In genomic region chr11:96901332-96901731, GRCm38 (mm10) we compare ENCODE assay signal across 23 mouse cellular contexts. TPM values are rescaled to one million over a fixed set of nuclear protein-coding genes. Genes with fewer than 3 reads are reported as not detected.
DNase-seq lines count a peak whose midpoint lies in the region; ATAC-seq and TF ChIP-seq lines count a peak whose summit lies in the region.
"Had no signal": no experiment of that assay in that cellular context is flagged by ENCODE, and none has a peak within 500 bp of the region (broad histone marks: within the 10 kb centered on the region; RNA-seq: fewer than 3 reads in every experiment).

No protein-coding gene starts in this region.

- DNase-seq in hindbrain, embryonic 10.5 days (ENCODE audit: low spot score), result no peak
- DNase-seq in hindbrain, postnatal 0 days (ENCODE audit: low spot score), result no peak
- DNase-seq in embryonic facial prominence, embryonic 10.5 days (ENCODE audit: low spot score), result no peak
- no peak for DNase-seq in spleen, adult 12 weeks (ENCODE audit: low spot score)
- DNase-seq: adrenal gland, postnatal 14 days; cerebellum, adult 11-12 months; cerebellum, postnatal 25 days; gastrocnemius, postnatal 10 days; heart, adult 2 months; layer of hippocampus, postnatal 36 days; right cerebral cortex, postnatal 14 days; thymus, adult 2 months had no signal

- no peak for ATAC-seq in hindbrain, postnatal 0 days
- no peak for ATAC-seq in forebrain, embryonic 15.5 days (replicated peaks)
- ATAC-seq in midbrain, embryonic 13.5 days, result no peak
- no peak for ATAC-seq in erythroid progenitor cell, adult 5-6 weeks (replicated peaks; ENCODE audit: low FRiP score, poor library complexity, severe bottlenecking)
- ATAC-seq: intestine, postnatal 0 days had no signal

- H3K27me3 ChIP-seq in hindbrain, embryonic 10.5 days (ENCODE audit: insufficient read depth, poor library complexity, severe bottlenecking), result no peaks in the 10 kb centered on the region
- H3K27me3 ChIP-seq in hindbrain, postnatal 0 days (ENCODE audit: insufficient read depth, low read length), result no peaks in the 10 kb centered on the region
- H3K27me3 ChIP-seq in embryonic facial prominence, embryonic 10.5 days (replicated peaks; ENCODE audit: low read depth, poor library complexity, severe bottlenecking), result no peaks in the 10 kb centered on the region
- no peaks in the 10 kb centered on the region for H3K27me3 ChIP-seq in forebrain, embryonic 15.5 days
- no peaks in the 10 kb centered on the region for H3K27me3 ChIP-seq in midbrain, embryonic 13.5 days
- H3K27me3 ChIP-seq: heart, embryonic 15.5 days had no signal

- peak overlapping the region; percentile 28; the same call in 1 of the 2 replicates for H3K4me3 ChIP-seq in hindbrain, embryonic 10.5 days
- H3K4me3 ChIP-seq in hindbrain, postnatal 0 days (ENCODE audit: low read length), result no peak overlapping the region
- H3K4me3 ChIP-seq in embryonic facial prominence, embryonic 10.5 days, result peak overlapping the region; percentile 13; the same call in 1 of the 2 replicates
- no peak overlapping the region for H3K4me3 ChIP-seq in forebrain, embryonic 15.5 days
- H3K4me3 ChIP-seq in midbrain, embryonic 13.5 days (replicated peaks), result no peak overlapping the region
- H3K4me3 ChIP-seq: heart, adult 2 months; heart, embryonic 15.5 days; kidney, embryonic 15.5 days; liver, embryonic 15.5 days had no signal

- WGBS in hindbrain, embryonic 10.5 days, result 33% methylated on average over 9 of the region's 9 CpGs
- 48% methylated on average over 9 of the region's 9 CpGs for WGBS in hindbrain, postnatal 0 days
- WGBS in embryonic facial prominence, embryonic 10.5 days, result 72% methylated on average over 9 of the region's 9 CpGs
- WGBS in forebrain, embryonic 15.5 days, result 44% methylated on average over 9 of the region's 9 CpGs
- 44% methylated on average over 9 of the region's 9 CpGs for WGBS in midbrain, embryonic 13.5 days

- no peaks in the 10 kb centered on the region for H3K9me3 ChIP-seq in hindbrain, embryonic 10.5 days
- H3K9me3 ChIP-seq in hindbrain, postnatal 0 days (ENCODE audit: low read length), result no peaks in the 10 kb centered on the region
- no peaks in the 10 kb centered on the region for H3K9me3 ChIP-seq in embryonic facial prominence, embryonic 10.5 days
- no peaks in the 10 kb centered on the region for H3K9me3 ChIP-seq in forebrain, embryonic 15.5 days
- no peaks in the 10 kb centered on the region for H3K9me3 ChIP-seq in midbrain, embryonic 13.5 days
- H3K9me3 ChIP-seq: heart, embryonic 15.5 days; kidney, embryonic 15.5 days; liver, embryonic 15.5 days had no signal

- no peak for TF ChIP-seq CTCF in hindbrain, postnatal 0 days (IDR thresholded peaks at IDR 0.05; ENCODE audit: low read depth)

- peaks cover 6% of the 10 kb centered on the region; the same call in 1 of the 2 replicates for H3K36me3 ChIP-seq in hindbrain, embryonic 10.5 days
- H3K36me3 ChIP-seq in hindbrain, postnatal 0 days (ENCODE audit: insufficient read depth, low read length), result no peaks in the 10 kb centered on the region
- peaks cover 9% of the 10 kb centered on the region for H3K36me3 ChIP-seq in embryonic facial prominence, embryonic 10.5 days (replicated peaks)
- no peaks in the 10 kb centered on the region for H3K36me3 ChIP-seq in forebrain, embryonic 15.5 days
- H3K36me3 ChIP-seq in midbrain, embryonic 13.5 days, result no peaks in the 10 kb centered on the region
- H3K36me3 ChIP-seq: heart, embryonic 15.5 days; kidney, embryonic 15.5 days; liver, embryonic 15.5 days had no signal

- H3K4me1 ChIP-seq in hindbrain, embryonic 10.5 days (replicated peaks), result peaks cover 94% of the 10 kb centered on the region
- H3K4me1 ChIP-seq in hindbrain, postnatal 0 days (ENCODE audit: insufficient read depth, low read length), result peaks cover 17% of the 10 kb centered on the region
- peaks cover 91% of the 10 kb centered on the region for H3K4me1 ChIP-seq in embryonic facial prominence, embryonic 10.5 days
- H3K4me1 ChIP-seq in forebrain, embryonic 15.5 days, result peaks cover 70% of the 10 kb centered on the region
- peaks cover 88% of the 10 kb centered on the region for H3K4me1 ChIP-seq in midbrain, embryonic 13.5 days (replicated peaks)
- H3K4me1 ChIP-seq: liver, embryonic 15.5 days had no signal

- no peak overlapping the region for H3K9ac ChIP-seq in hindbrain, postnatal 0 days (replicated peaks; ENCODE audit: low read length)
- H3K9ac ChIP-seq in forebrain, embryonic 15.5 days (replicated peaks), result no peak overlapping the region
- H3K9ac ChIP-seq in midbrain, embryonic 13.5 days (replicated peaks), result no peak overlapping the region
- H3K9ac ChIP-seq: heart, embryonic 15.5 days; kidney, embryonic 15.5 days; liver, embryonic 15.5 days had no signal

- H3K4me2 ChIP-seq in hindbrain, postnatal 0 days (ENCODE audit: low read depth, low read length), result no peak overlapping the region
- no peak overlapping the region for H3K4me2 ChIP-seq in forebrain, embryonic 15.5 days (replicated peaks)
- no peak overlapping the region for H3K4me2 ChIP-seq in midbrain, embryonic 13.5 days (replicated peaks)
- H3K4me2 ChIP-seq: heart, embryonic 15.5 days; kidney, embryonic 15.5 days; liver, embryonic 15.5 days had no signal

- H3K27ac ChIP-seq in hindbrain, embryonic 10.5 days, result peak overlapping the region; percentile 93
- H3K27ac ChIP-seq in hindbrain, postnatal 0 days, result no peak overlapping the region
- peak overlapping the region; percentile 87 for H3K27ac ChIP-seq in embryonic facial prominence, embryonic 10.5 days (replicated peaks)
- peak overlapping the region; percentile 91 for H3K27ac ChIP-seq in forebrain, embryonic 15.5 days (replicated peaks)
- H3K27ac ChIP-seq in midbrain, embryonic 13.5 days, result peak overlapping the region; percentile 93
- H3K27ac ChIP-seq: heart, adult 2 months; heart, embryonic 15.5 days; kidney, embryonic 15.5 days; liver, embryonic 15.5 days; macrophage had no signal

RNA-seq across cellular contexts. Expression of gene Cdk5rap3, which starts 15.0 kb away (rescaled TPM):
- polyA plus RNA-seq in hindbrain, embryonic 10.5 days (2016; fragmentation: Nextera tagmentation; extraction: Ambion mirVana), result 112 and 124 TPM in 2 replicates
- total RNA-seq in hindbrain, postnatal 0 days (2014; rRNA removed), result 44.9 and 56.5 TPM in 2 replicates
- 77.1 and 87.8 TPM in 2 replicates for polyA plus RNA-seq in hindbrain, postnatal 0 days (2015; fragmentation: Nextera tagmentation; extraction: Ambion mirVana)
- polyA plus RNA-seq in embryonic facial prominence, embryonic 10.5 days (2016; fragmentation: Nextera tagmentation; extraction: Ambion mirVana), result 90.1 and 99.9 TPM in 2 replicates
- polyA plus RNA-seq in forebrain, embryonic 15.5 days (2015; fragmentation: Nextera tagmentation; extraction: Ambion mirVana), result 106 and 109 TPM in 2 replicates
- 103 and 104 TPM in 2 replicates for polyA plus RNA-seq in midbrain, embryonic 13.5 days (2015; fragmentation: Nextera tagmentation; extraction: Ambion mirVana)
- 7.9 and 9.6 TPM in 2 replicates for total RNA-seq in erythroid progenitor cell, adult 5-6 weeks (2015; ENCODE audit: low replicate concordance)
- 21.6 and 25.2 TPM in 2 replicates for total RNA-seq in erythroid progenitor cell, adult 5-6 weeks (2017; ENCODE audit: low replicate concordance)

RNA-seq across cellular contexts. Expression of gene Prr15l, which starts 26.6 kb away (rescaled TPM):
- 0.37 and 0.75 TPM in 2 replicates for polyA plus RNA-seq in hindbrain, embryonic 10.5 days (2016; fragmentation: Nextera tagmentation; extraction: Ambion mirVana)
- total RNA-seq in hindbrain, postnatal 0 days (2014; rRNA removed), result 0.10 and 0.75 TPM in 2 replicates
- 0.19 and 0.71 TPM in 2 replicates for polyA plus RNA-seq in hindbrain, postnatal 0 days (2015; fragmentation: Nextera tagmentation; extraction: Ambion mirVana)
- 1.1 and 2.3 TPM in 2 replicates for polyA plus RNA-seq in embryonic facial prominence, embryonic 10.5 days (2016; fragmentation: Nextera tagmentation; extraction: Ambion mirVana)
- polyA plus RNA-seq in forebrain, embryonic 15.5 days (2015; fragmentation: Nextera tagmentation; extraction: Ambion mirVana), result 0.17 TPM in 1 of 2 replicates, not detected in the other
- 0.10 TPM in 1 of 2 replicates, not detected in the other for polyA plus RNA-seq in midbrain, embryonic 13.5 days (2015; fragmentation: Nextera tagmentation; extraction: Ambion mirVana)
- not detected in 2 replicates for total RNA-seq in erythroid progenitor cell, adult 5-6 weeks (2015; ENCODE audit: low replicate concordance)
- 0.26 TPM in 1 of 2 replicates, not detected in the other for total RNA-seq in erythroid progenitor cell, adult 5-6 weeks (2017; ENCODE audit: low replicate concordance)
- total RNA-seq: gastrocnemius, postnatal 10 days; layer of hippocampus, postnatal 36 days; left cerebral cortex, postnatal 25 days; monocyte, adult 5-6 weeks had no signal
- polyA plus RNA-seq: macrophage had no signal

RNA-seq across cellular contexts. Expression of gene Pnpo, which starts 42.5 kb away (rescaled TPM):
- 31.4 and 36.4 TPM in 2 replicates for polyA plus RNA-seq in hindbrain, embryonic 10.5 days (2016; fragmentation: Nextera tagmentation; extraction: Ambion mirVana)
- total RNA-seq in hindbrain, postnatal 0 days (2014; rRNA removed), result 31.5 and 37.2 TPM in 2 replicates
- polyA plus RNA-seq in hindbrain, postnatal 0 days (2015; fragmentation: Nextera tagmentation; extraction: Ambion mirVana), result 37.3 and 38.3 TPM in 2 replicates
- polyA plus RNA-seq in embryonic facial prominence, embryonic 10.5 days (2016; fragmentation: Nextera tagmentation; extraction: Ambion mirVana), result 32.0 and 34.5 TPM in 2 replicates
- 20.7 and 21.5 TPM in 2 replicates for polyA plus RNA-seq in forebrain, embryonic 15.5 days (2015; fragmentation: Nextera tagmentation; extraction: Ambion mirVana)
- polyA plus RNA-seq in midbrain, embryonic 13.5 days (2015; fragmentation: Nextera tagmentation; extraction: Ambion mirVana), result 18.2 and 18.3 TPM in 2 replicates
- total RNA-seq in erythroid progenitor cell, adult 5-6 weeks (2015; ENCODE audit: low replicate concordance), result 57.0 and 70.6 TPM in 2 replicates
- total RNA-seq in erythroid progenitor cell, adult 5-6 weeks (2017; ENCODE audit: low replicate concordance), result 74.7 and 92.1 TPM in 2 replicates

RNA-seq across cellular contexts. Expression of gene Copz2, which starts 51.7 kb away (rescaled TPM):
- polyA plus RNA-seq in hindbrain, embryonic 10.5 days (2016; fragmentation: Nextera tagmentation; extraction: Ambion mirVana), result 42.9 and 44.2 TPM in 2 replicates
- 6.3 and 12.6 TPM in 2 replicates for total RNA-seq in hindbrain, postnatal 0 days (2014; rRNA removed)
- 26.4 and 28.1 TPM in 2 replicates for polyA plus RNA-seq in hindbrain, postnatal 0 days (2015; fragmentation: Nextera tagmentation; extraction: Ambion mirVana)
- 36.2 and 37.4 TPM in 2 replicates for polyA plus RNA-seq in embryonic facial prominence, embryonic 10.5 days (2016; fragmentation: Nextera tagmentation; extraction: Ambion mirVana)
- 12.2 and 13.5 TPM in 2 replicates for polyA plus RNA-seq in forebrain, embryonic 15.5 days (2015; fragmentation: Nextera tagmentation; extraction: Ambion mirVana)
- 14.8 and 19.7 TPM in 2 replicates for polyA plus RNA-seq in midbrain, embryonic 13.5 days (2015; fragmentation: Nextera tagmentation; extraction: Ambion mirVana)
- not detected in 2 replicates for total RNA-seq in erythroid progenitor cell, adult 5-6 weeks (2015; ENCODE audit: low replicate concordance)
- not detected in 2 replicates for total RNA-seq in erythroid progenitor cell, adult 5-6 weeks (2017; ENCODE audit: low replicate concordance)
- total RNA-seq: neutrophil, adult 5-6 weeks had no signal

Comparison
In these comparisons a context has a peak if more than half of its experiments do, and no peak if none do; other contexts are left out.
1. H3K4me3 ChIP-seq: peak in hindbrain, embryonic 10.5 days (single experiment) and embryonic facial prominence, embryonic 10.5 days (single experiment); none in hindbrain, postnatal 0 days (single experiment), forebrain, embryonic 15.5 days (single experiment) and midbrain, embryonic 13.5 days (single experiment).